Comparison of ENCODE assay signal across 8 mouse cellular contexts in the genomic region with DNA sequence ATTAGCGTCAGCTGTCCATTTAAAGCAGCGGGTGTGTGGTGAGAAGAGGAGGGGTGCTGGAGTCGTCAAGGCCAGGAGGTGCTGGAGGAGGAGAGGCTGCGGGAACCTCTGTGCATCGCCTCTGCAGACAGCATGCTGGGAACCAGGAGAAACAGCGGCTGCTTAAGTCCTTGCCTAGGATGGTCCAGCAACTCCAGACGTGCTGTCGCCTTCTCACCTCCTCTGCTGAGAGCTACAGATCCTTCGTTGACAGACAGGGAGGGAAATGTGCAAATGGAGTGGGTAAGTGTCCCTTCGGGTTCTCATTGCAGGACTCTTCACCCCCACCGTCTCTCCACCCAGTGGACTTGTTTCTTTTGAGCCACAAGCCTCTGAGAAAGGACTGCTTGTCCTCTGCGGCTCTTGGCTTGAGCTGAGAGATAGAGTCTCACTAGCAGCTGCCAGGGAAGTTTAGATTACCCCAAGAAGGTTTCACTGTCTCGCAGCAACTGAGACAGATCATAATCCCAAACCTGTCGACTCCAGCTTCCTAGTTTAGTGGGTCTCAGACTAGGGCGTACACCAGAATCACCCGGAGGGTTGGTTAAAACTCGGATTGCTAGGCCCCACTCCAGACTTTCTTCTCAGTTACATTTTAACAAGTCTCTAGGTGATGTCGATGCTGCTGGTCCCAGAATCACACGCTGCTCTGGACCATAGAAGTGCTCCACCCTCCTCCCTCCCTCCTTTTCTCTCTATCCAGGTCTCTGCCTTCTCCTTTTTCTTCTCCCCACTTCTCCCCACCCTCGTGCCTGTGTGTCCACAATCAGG. TPM values are rescaled to one million over a fixed set of nuclear protein-coding genes. Genes with fewer than 3 reads are reported as not detected.
DNase-seq lines count a peak whose midpoint lies in the region; ATAC-seq and TF ChIP-seq lines count a peak whose summit lies in the region.

No protein-coding gene starts in this region.

- TF ChIP-seq CTCF in C2C12 (IDR thresholded peaks at IDR 0.05; ENCODE audit: control insufficient read depth, insufficient read depth, insufficient read length) = no peak
- TF ChIP-seq CTCF in brain, embryonic 14.5 days (IDR thresholded peaks at IDR 0.05; ENCODE audit: borderline replicate concordance, extremely low read depth, insufficient read depth, insufficient read length) = no peak
- TF ChIP-seq CTCF in intestine, postnatal 0 days (IDR thresholded peaks at IDR 0.05; ENCODE audit: low read depth) = no peak

- H3K9ac ChIP-seq in intestine, postnatal 0 days (ENCODE audit: low read depth, low read length) = peak overlapping the region; percentile 55

- peak overlapping the region; percentile 81 for H3K27ac ChIP-seq in intestine, postnatal 0 days (ENCODE audit: low read depth, low read length)

- WGBS in intestine, postnatal 0 days = 35% methylated on average over 20 of the region's 20 CpGs

- peak overlapping the region; percentile 89 for H3ac ChIP-seq in C2C12 (ENCODE audit: control insufficient read depth, insufficient read length, low read depth)

- H3K4me3 ChIP-seq in C2C12 (ENCODE audit: insufficient read depth, poor library complexity, severe bottlenecking) = peak overlapping the region; percentile 43
- peak overlapping the region; percentile 56 for H3K4me3 ChIP-seq in intestine, postnatal 0 days (ENCODE audit: low read depth, low read length)

- peak overlapping the region; percentile 90 for H3K4me2 ChIP-seq in intestine, postnatal 0 days (replicated peaks; ENCODE audit: low read depth)

- intact Hi-C loops in gastrocnemius, postnatal 36 days (cut with DNase I) = no loop called here

- H3K36me3 ChIP-seq in C2C12 (ENCODE audit: control insufficient read depth, insufficient read depth) = peaks cover 28% of the 10 kb centered on the region
- peaks cover 2% of the 10 kb centered on the region; the same call in 1 of the 2 replicates for H3K36me3 ChIP-seq in intestine, postnatal 0 days (ENCODE audit: control insufficient read depth, insufficient read depth)

- peak; percentile 55 for DNase-seq in brain, embryonic 14.5 days (ENCODE audit: low read depth)
- DNase-seq in gastrocnemius, postnatal 36 days = peak; percentile 34 to 38
- peak; percentile 31 for DNase-seq in lung, postnatal 36 days
- DNase-seq in left cerebral cortex, adult 9 months (ENCODE audit: low spot score in 2 of 2) = no peak
- no peak for DNase-seq in cerebellum, adult 9-11 months
- DNase-seq in adrenal gland, postnatal 10 days = no peak

- no peaks in the 10 kb centered on the region for H3K27me3 ChIP-seq in C2C12 (ENCODE audit: control insufficient read depth, insufficient read depth, insufficient read length)
- H3K27me3 ChIP-seq in intestine, postnatal 0 days (replicated peaks; ENCODE audit: control insufficient read depth, insufficient read depth, low read length) = no peaks in the 10 kb centered on the region

- no peak for ATAC-seq in intestine, postnatal 0 days

- no peaks in the 10 kb centered on the region; the same call in 1 of the 2 replicates for H3K4me1 ChIP-seq in intestine, postnatal 0 days (replicated peaks; ENCODE audit: control insufficient read depth, insufficient read depth, low read length)

- no peaks in the 10 kb centered on the region for H3K9me3 ChIP-seq in intestine, postnatal 0 days (ENCODE audit: control insufficient read depth)

- TF ChIP-seq POLR2A in brain, embryonic 14.5 days (IDR thresholded peaks at IDR 0.05; ENCODE audit: borderline replicate concordance, extremely low read depth, insufficient read depth, insufficient read length, poor library complexity, severe bottlenecking) = no peak

- H3K79me2 ChIP-seq in C2C12 (ENCODE audit: control insufficient read depth, insufficient read depth) = peaks cover 76% of the 10 kb centered on the region

- H3K79me3 ChIP-seq in C2C12 (ENCODE audit: low read depth) = peaks cover 41% of the 10 kb centered on the region

TF ChIP-seq in C2C12, 6 proteins besides CTCF, POLR2A, EP300 and RAD21:
- no peak for TF ChIP-seq FOSL1 (IDR thresholded peaks at IDR 0.05; ENCODE audit: insufficient read depth, low read length, poor library complexity, severe bottlenecking)
- TF ChIP-seq CEBPB (IDR thresholded peaks at IDR 0.05; ENCODE audit: low read depth) = no peak
- TF ChIP-seq MYOG (IDR thresholded peaks at IDR 0.05; ENCODE audit: control insufficient read depth, extremely low read depth, insufficient read length) = no peak
- no peak for TF ChIP-seq MAX (IDR thresholded peaks at IDR 0.05)
- no peak for TF ChIP-seq USF1 (IDR thresholded peaks at IDR 0.05; ENCODE audit: low read depth)
- no peak for TF ChIP-seq MYOD1 (IDR thresholded peaks at IDR 0.05; ENCODE audit: control insufficient read depth, insufficient read length, low read depth)

RNA-seq across cellular contexts. Expression of a gene that starts 2.7 kb away (rescaled TPM):
- polyA plus RNA-seq in C2C12 (2012; fragmentation: generic; extraction: Trizol) = 280 TPM
- polyA plus RNA-seq in brain, embryonic 14.5 days (2012; rRNA removed) = 12.9 and 17.3 TPM in 2 replicates
- 10 to 100 TPM; 18.1 to 23.3 TPM for total RNA-seq in gastrocnemius, postnatal 36 days (2021)
- polyA plus RNA-seq in intestine, postnatal 0 days (2015; fragmentation: Nextera tagmentation; extraction: Ambion mirVana) = 33.1 and 37.0 TPM in 2 replicates
- total RNA-seq in adrenal gland, postnatal 10 days (2021) = 10 to 100 TPM; 18.6 to 47.5 TPM

Comparison
In these comparisons a context has a peak if more than half of its experiments do, and no peak if none do; other contexts are left out.
1. DNase-seq: peak in brain, embryonic 14.5 days (single experiment), gastrocnemius, postnatal 36 days (2 of 2) and lung, postnatal 36 days (single experiment); none in left cerebral cortex, adult 9 months (0 of 2), cerebellum, adult 9-11 months (single experiment) and adrenal gland, postnatal 10 days (single experiment).